Mouse (Mus musculus) G1E (cell line): ENCODE data around the gene Gm10491.

Experiments used
- CTCF ChIP-seq: IDR thresholded peaks from 2 replicates; pipeline ENCODE4 v1.5.1; 2012; ENCODE audit warnings: low read depth, low read length, inconsistent platforms, mixed read lengths
- GATA2 ChIP-seq: IDR thresholded peaks from 2 replicates; pipeline ENCODE4 v1.6.1; 2012; ENCODE audit warnings: low read depth, low read length, inconsistent platforms, borderline replicate concordance

GRCm38 (mm10) chrX:7907735-7908134, at the start of gene Gm10491:
- TF ChIP-seq GATA2 (no peak), CTCF (no peak)
